Mouse (Mus musculus) layer of hippocampus, adult 2 months (tissue): ENCODE measurements at regions not wholly inside any gene's neighbourhood (a gene's known extent, or its start where the extent isn't known, plus 50 kb on each side); places are given as distances from the start of the nearest gene placed in this dataset.

Source experiments
- DNase-seq, 2 experiments: peaks; one replicate each; pipeline ENCODE4 v3.0.0; 2022; ENCODE audit warnings: low spot score in 2 of 2
- H3K27ac ChIP-seq: fragments of 200-600 bp; 2 replicates; pipeline ENCODE4 v1.8.1; 2022
- H3K4me3 ChIP-seq: fragments of 200-600 bp; 2 replicates; pipeline ENCODE4 v1.8.1; 2022; ENCODE audit warnings: mild to moderate bottlenecking
- CTCF ChIP-seq: fragments of 200-600 bp; conservative IDR thresholded peaks from 2 replicates; pipeline ENCODE4 v1.8.1; 2022; ENCODE audit warnings: antibody characterized with exemption, mild to moderate bottlenecking, moderate library complexity

GRCm38 (mm10) chr15:20207199-20207598, 241.9 kb upstream of the Cdh12 start:
- no peak for TF ChIP-seq CTCF
- no peak for DNase-seq
- H3K27ac ChIP-seq = no peak overlapping the region
- no peak overlapping the region for H3K4me3 ChIP-seq

GRCm38 (mm10) chr15:20222054-20222453, 227.0 kb upstream of the Cdh12 start:
- no peak for DNase-seq
- TF ChIP-seq CTCF = no peak
- Histone ChIP-seq H3K27ac (peak overlapping the region; percentile 84), H3K4me3 (no peak overlapping the region)

- Histone ChIP-seq H3K4me3 (no peak overlapping the region), H3K27ac (peak overlapping the region; percentile 84)
- TF ChIP-seq CTCF = no peak
- DNase-seq = peak; percentile 17 to 69
Observed at GRCm38 (mm10) chr15:20223271-20223981, 225.6 kb upstream of the Cdh12 start.

- H3K4me3 ChIP-seq = no peak overlapping the region
- DNase-seq = no peak
- peak overlapping the region; percentile 75 for H3K27ac ChIP-seq
- no peak for TF ChIP-seq CTCF
Observed at GRCm38 (mm10) chr15:20223982-20224339, 225.1 kb upstream of the Cdh12 start.

- no peak for TF ChIP-seq CTCF
- DNase-seq = no peak
- H3K4me3 ChIP-seq = no peak overlapping the region
- no peak overlapping the region for H3K27ac ChIP-seq
Observed at GRCm38 (mm10) chr15:20265367-20265900, 183.6 kb upstream of the Cdh12 start.

GRCm38 (mm10) chr15:20313917-20314316, 135.1 kb upstream of the Cdh12 start:
- TF ChIP-seq CTCF = no peak
- no peak for DNase-seq
- Histone ChIP-seq H3K4me3 (no peak overlapping the region), H3K27ac (no peak overlapping the region)

GRCm38 (mm10) chr15:20323579-20323978, 125.5 kb upstream of the Cdh12 start:
- no peak overlapping the region for H3K4me3 ChIP-seq
- TF ChIP-seq CTCF = no peak
- no peak overlapping the region for H3K27ac ChIP-seq
- no peak for DNase-seq
